Mouse (Mus musculus) heart, postnatal 4 days (tissue): ENCODE measurements around the gene Nudcd3. TPM values are rescaled to one million over a fixed set of nuclear protein-coding genes. Genes with fewer than 3 reads are reported as not detected.
A peak's percentile ranks its signal among the peaks of the same experiment; 100 is the strongest.
"Not testable (repeated sequence)": the region's sequence is repeated elsewhere in the genome, so short reads cannot be mapped to it uniquely, and the experiment has no call there.

Source experiments
- DNase-seq: peaks from one replicate; pipeline ENCODE4 v3.0.0; 2021
- total RNA-seq, 2 experiments: library from RNA; stranded (reverse); gene quantifications; 2 replicates each; pipeline ENCODE4 v1.2.3; 2021

The Nudcd3 gene
- total RNA-seq, 2 experiments from 2014 or later: 64.2 to 66.8 TPM

GRCm38 (mm10) chr11:6120596-6120995, 79.6 kb downstream of the Nudcd3 start:
- no peak for DNase-seq

GRCm38 (mm10) chr11:6120001-6120400, 80.2 kb downstream of the Nudcd3 start:
- no peak for DNase-seq

DNA sequence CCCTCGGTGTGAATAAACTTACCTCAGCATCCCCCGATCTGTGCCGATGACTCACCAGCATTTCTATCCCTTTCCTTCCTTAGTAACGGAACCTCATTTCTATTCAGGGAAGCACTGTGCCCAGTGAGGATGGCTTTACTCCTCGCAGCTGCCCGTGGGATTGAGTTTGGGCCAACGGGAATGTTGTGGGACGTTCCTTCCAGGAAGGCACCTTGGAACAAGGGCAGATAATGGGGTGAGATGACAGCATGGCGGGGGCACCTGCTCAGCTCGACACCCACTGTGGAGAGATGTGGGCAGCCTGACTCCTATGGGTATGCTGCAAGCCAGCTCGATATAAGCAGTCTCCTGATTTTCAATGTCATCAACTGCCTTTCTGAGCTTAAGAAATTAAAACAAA, 80.9 kb downstream of the Nudcd3 start:
- DNase-seq: no peak

GRCm38 (mm10) chr11:6117956-6118355, 82.3 kb downstream of the Nudcd3 start:
- no peak for DNase-seq

DNA sequence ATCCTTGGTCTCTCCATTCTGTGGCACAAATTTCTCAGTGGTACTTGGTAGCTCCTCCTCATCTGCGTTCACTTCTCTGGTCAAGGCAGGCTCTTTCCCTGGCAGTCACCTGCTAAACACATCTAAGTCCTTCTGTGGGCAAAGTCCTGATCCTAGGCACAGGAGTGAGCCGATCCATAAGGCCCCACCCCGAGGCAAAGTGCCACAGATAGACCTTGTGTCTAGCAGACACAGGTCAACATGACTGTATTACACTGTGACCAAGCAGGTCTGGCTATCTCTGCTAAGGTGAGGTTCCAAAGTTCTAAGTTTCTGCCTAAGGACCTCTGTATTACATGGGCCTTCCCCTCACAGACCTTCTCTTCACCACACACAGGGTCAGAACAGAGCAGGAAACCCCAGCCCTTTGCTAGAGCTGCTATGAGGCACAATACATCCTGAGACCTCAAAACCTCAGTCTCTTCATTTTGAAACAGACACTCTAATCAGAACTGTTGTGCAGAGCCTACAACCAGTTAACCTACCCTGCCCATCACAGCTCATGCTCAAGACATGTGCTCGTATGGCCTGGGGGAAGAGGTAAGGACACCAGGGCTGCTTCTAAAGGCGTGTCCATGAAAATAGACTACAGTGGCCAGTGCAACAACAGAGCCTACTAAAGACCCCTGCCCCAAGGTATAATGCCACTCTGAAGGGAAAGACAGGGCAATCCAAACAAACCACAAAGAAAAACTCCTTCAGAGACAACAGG, 88.3 kb downstream of the Nudcd3 start:
- DNase-seq: no peak

- no peak for DNase-seq
Measured at GRCm38 (mm10) chr11:6109990-6110389, 90.2 kb downstream of the Nudcd3 start.

GRCm38 (mm10) chr11:6108296-6108695, 91.9 kb downstream of the Nudcd3 start:
- DNase-seq: no peak

GRCm38 (mm10) chr11:6107722-6108121, 92.5 kb downstream of the Nudcd3 start:
- DNase-seq: no peak

DNA sequence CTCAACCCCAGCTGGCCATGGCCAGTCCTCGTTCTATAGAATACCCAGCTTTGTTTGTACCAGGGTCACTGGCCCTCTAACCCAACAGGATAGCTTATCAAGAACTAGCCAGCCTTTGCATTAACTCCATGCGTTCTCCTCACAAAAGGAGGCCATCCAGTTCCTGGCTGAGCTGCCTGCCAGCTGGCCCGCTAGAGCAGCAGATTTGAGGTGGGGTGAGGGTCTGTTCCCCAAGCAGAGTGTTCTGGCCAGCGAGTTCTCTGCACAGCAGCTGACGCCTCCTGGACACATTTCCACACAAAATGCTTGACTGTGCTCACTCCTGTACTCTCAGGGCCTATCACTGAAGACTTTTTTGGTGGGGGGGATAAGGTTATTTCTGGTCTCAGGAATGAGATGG, 95.5 kb downstream of the Nudcd3 start:
- no peak for DNase-seq

GRCm38 (mm10) chr11:6096637-6097036, 103.6 kb downstream of the Nudcd3 start:
- not testable (repeated sequence) for DNase-seq

GRCm38 (mm10) chr11:6086991-6087390, 113.2 kb downstream of the Nudcd3 start:
- DNase-seq: peak; percentile 10

GRCm38 (mm10) chr11:6078737-6079136, 121.5 kb downstream of the Nudcd3 start:
- DNase-seq: no peak

DNA sequence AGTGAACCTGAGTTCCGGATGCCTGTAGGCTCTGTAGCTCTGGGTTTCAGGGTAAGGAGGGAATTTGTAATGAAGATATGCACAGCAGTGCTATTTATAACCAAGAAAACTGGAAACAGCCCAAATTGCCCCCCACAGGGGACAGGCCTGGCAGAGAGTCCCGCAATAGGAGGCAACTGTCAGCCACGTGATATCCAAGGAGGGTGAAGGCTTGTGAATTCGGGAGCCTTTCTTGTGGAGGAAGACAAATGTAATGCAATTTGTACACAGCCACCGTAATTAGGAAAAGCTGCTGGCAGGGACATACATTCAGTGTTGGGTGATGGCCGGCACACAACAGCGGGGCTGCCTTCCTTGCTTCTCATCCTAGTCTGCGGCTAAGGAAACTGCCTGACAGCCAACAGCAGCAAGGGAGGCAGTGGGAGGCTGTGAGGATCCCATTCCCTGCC, 124.6 kb downstream of the Nudcd3 start:
- peak; percentile 46 for DNase-seq

GRCm38 (mm10) chr11:6068181-6068957, 131.8 kb downstream of the Nudcd3 start:
- no peak for DNase-seq

- DNase-seq: no peak
Measured at GRCm38 (mm10) chr11:6067160-6067559, 133.1 kb downstream of the Nudcd3 start.

DNA sequence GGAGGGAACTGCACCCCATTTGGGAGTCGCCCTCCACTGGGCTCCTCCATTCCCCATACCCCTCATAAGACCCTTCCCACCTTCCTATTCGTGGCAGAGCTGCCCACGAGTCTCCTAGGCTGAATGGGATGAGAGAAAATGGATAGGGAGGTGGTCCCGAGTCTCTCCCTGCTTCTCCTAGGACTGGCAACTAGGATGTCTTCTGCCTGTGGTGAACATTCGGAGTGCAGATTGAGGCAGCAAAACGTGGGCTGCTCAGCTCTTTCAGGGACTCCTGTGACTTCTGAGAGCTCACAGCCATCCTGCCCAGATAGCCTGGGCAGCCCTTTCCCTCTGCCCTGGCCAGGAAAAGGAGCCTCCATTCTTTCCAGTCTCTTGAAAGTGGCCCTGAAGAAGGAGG, 134.0 kb downstream of the Nudcd3 start, which contains the start of gene Camk2b:
Gene Camk2b, minus strand, starts transcription at position 187 of the 400 bp plus-strand sequence.
- no peak for DNase-seq

GRCm38 (mm10) chr11:6065551-6066121, 134.6 kb downstream of the Nudcd3 start:
- no peak for DNase-seq

- DNase-seq: peak; percentile 25
Measured at GRCm38 (mm10) chr11:6065046-6065521, 135.1 kb downstream of the Nudcd3 start.

DNA sequence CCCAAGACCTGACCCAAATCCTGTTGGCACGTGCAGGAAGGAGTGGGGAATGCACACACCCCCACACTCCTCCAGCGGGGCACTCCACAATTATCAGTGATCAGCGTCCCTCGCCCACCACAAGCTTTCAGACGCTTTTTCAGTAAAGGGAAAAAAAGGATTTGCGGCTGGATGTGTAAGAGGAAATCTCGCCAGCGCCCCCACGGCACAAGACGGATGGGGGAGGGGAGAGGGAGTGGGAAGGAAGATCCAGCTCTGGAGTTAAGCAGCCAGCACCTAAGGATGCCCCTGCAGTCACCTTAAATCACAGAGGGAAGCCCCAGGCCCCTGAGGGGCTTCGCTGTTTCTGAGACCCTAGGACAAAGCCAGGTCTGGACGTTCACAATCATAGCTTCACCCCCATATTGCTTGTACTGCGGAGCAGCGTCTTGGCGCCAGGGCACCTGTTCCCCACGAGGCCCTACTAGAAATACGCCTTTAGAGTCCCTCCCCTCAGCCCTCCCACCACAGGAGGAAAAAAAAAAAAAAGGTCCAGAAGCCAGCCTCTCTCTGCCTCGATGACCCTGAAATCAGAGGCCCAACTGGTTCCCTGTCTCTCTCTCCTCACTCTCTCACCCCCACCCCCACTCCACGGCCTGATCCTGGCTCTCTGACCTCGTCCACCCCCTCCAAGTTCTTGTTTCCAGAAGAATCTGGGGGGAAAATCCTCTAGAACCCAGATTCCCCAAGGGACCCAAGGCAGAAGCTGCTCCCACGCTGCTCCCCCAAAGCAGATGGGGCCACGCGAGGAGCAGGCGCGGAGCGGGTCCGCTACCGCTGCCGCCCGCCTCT, 135.8 kb downstream of the Nudcd3 start:
- DNase-seq: no peak

GRCm38 (mm10) chr11:6063501-6064214, 136.6 kb downstream of the Nudcd3 start:
- no peak for DNase-seq

GRCm38 (mm10) chr11:6063065-6063464, 137.2 kb downstream of the Nudcd3 start:
- DNase-seq: no peak

GRCm38 (mm10) chr11:6062329-6062728, 137.9 kb downstream of the Nudcd3 start:
- no peak for DNase-seq
